Mouse (Mus musculus): ENCODE results near the gene Gm3646. TPM values are rescaled to one million over a fixed set of nuclear protein-coding genes. Genes with fewer than 3 reads are reported as not detected.

The Gm3646 gene
- polyA plus RNA-seq, 2 experiments, result not detected

DNA sequence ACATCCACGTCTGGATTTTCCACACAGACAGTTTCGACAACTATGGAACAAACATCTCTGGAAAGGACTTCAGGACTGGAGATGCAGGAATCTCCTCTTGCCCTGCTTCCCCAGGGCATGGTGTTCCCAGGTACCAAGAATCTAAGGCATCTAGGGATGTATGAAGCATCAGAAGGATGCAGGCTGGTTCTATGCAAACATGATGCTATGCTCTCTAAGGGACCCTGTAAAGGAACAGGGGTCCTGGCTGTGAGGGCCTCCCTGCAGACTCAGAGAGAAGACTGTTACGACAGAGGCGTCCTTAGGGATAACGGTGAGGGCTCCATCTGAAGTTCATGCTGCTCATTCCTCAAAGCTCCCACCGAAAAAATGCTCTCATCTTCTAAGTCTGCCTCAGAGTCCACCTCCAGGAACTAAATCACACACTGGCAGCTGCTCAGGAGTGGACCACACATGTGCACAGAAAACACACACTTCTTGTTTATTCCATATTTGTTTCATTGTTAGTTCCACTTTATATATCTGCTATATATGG lies 44.9 kb downstream of the Gm3646 start:
- WGBS, result 53% methylated on average over 6 of the region's 6 CpGs
- Histone ChIP-seq H3K4me2 (replicated peaks; ENCODE audit: low read depth, low read length, severe bottlenecking) (no peak overlapping the region), H3K4me3 (replicated peaks; ENCODE audit: low read length) (no peak overlapping the region), H3K27me3 (ENCODE audit: control insufficient read depth, insufficient read depth, low read length) (no peaks in the 10 kb centered on the region), H3K27ac (replicated peaks; ENCODE audit: low read depth, low read length) (no peak overlapping the region), H3K9ac (ENCODE audit: low read depth, low read length, severe bottlenecking) (no peak overlapping the region), H3K9me3 (ENCODE audit: control insufficient read depth, low read length) (no peaks in the 10 kb centered on the region), H3K4me1 (ENCODE audit: control insufficient read depth, insufficient read depth, low read length) (peaks cover 29% of the 10 kb centered on the region), H3K36me3 (ENCODE audit: control insufficient read depth, insufficient read depth, low read length) (no peaks in the 10 kb centered on the region)
- no peak for TF ChIP-seq POLR2A (IDR thresholded peaks at IDR 0.05; ENCODE audit: borderline replicate concordance, extremely low read depth, insufficient read depth, insufficient read length)
- no peak for ATAC-seq (ENCODE audit: low FRiP score, low read depth)
- DNase-seq (ENCODE audit: low spot score), result no peak

GRCm38 (mm10) chr1:39759231-39760175 lies 45.6 kb downstream of the Gm3646 start:
- H3K9me3 ChIP-seq (ENCODE audit: control insufficient read depth, low read length), result no peaks in the 10 kb centered on the region
- H3K4me3 ChIP-seq (replicated peaks; ENCODE audit: low read length), result no peak overlapping the region
- 40% methylated on average over 9 of the region's 9 CpGs for WGBS
- ATAC-seq (ENCODE audit: low FRiP score, low read depth) (no peak), DNase-seq (ENCODE audit: low spot score) (no peak)
- no peaks in the 10 kb centered on the region for H3K27me3 ChIP-seq (ENCODE audit: control insufficient read depth, insufficient read depth, low read length)
- peaks cover 29% of the 10 kb centered on the region for H3K4me1 ChIP-seq (ENCODE audit: control insufficient read depth, insufficient read depth, low read length)
- H3K27ac ChIP-seq (replicated peaks; ENCODE audit: low read depth, low read length), result no peak overlapping the region
- H3K36me3 ChIP-seq (ENCODE audit: control insufficient read depth, insufficient read depth, low read length), result no peaks in the 10 kb centered on the region
- TF ChIP-seq POLR2A (IDR thresholded peaks at IDR 0.05; ENCODE audit: borderline replicate concordance, extremely low read depth, insufficient read depth, insufficient read length), result no peak
- H3K4me2 ChIP-seq (replicated peaks; ENCODE audit: low read depth, low read length, severe bottlenecking), result no peak overlapping the region
- H3K9ac ChIP-seq (ENCODE audit: low read depth, low read length, severe bottlenecking), result no peak overlapping the region

GRCm38 (mm10) chr1:39758244-39758643 lies 46.9 kb downstream of the Gm3646 start:
- H3K27me3 ChIP-seq (ENCODE audit: control insufficient read depth, insufficient read depth, low read length), result no peaks in the 10 kb centered on the region
- H3K36me3 ChIP-seq (ENCODE audit: control insufficient read depth, insufficient read depth, low read length), result no peaks in the 10 kb centered on the region
- peaks cover 29% of the 10 kb centered on the region for H3K4me1 ChIP-seq (ENCODE audit: control insufficient read depth, insufficient read depth, low read length)
- DNase-seq (ENCODE audit: low spot score) (no peak), ATAC-seq (ENCODE audit: low FRiP score, low read depth) (no peak)
- 75% methylated on average over 9 of the region's 9 CpGs for WGBS
- no peak overlapping the region for H3K4me2 ChIP-seq (replicated peaks; ENCODE audit: low read depth, low read length, severe bottlenecking)
- H3K9me3 ChIP-seq (ENCODE audit: control insufficient read depth, low read length), result no peaks in the 10 kb centered on the region
- H3K27ac ChIP-seq (replicated peaks; ENCODE audit: low read depth, low read length), result no peak overlapping the region
- TF ChIP-seq POLR2A (IDR thresholded peaks at IDR 0.05; ENCODE audit: borderline replicate concordance, extremely low read depth, insufficient read depth, insufficient read length), result no peak
- H3K4me3 ChIP-seq (replicated peaks; ENCODE audit: low read length), result no peak overlapping the region
- no peak overlapping the region for H3K9ac ChIP-seq (ENCODE audit: low read depth, low read length, severe bottlenecking)

DNA sequence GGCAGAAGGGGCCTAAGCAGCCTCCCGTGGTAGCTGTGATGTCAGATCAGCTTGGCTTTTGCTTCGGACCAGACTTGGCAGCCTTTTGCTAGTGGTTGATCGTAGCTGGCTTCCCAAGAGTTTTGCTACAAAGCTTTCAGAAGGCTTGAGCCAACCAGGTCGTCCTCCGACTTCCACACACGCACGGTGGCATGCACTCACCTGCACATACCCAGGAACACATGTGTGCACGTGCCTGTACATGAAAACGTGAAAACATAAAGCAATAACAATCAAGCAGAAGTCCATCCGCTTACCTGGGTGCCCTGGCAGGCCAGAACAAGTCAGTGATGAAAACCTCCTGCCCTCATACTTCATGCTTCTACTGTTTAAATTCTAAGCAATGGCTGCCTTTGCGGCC lies 48.2 kb downstream of the Gm3646 start:
- WGBS, result 61% methylated on average over 11 of the region's 11 CpGs
- Histone ChIP-seq H3K9ac (ENCODE audit: low read depth, low read length, severe bottlenecking) (no peak overlapping the region), H3K27me3 (ENCODE audit: control insufficient read depth, insufficient read depth, low read length) (no peaks in the 10 kb centered on the region), H3K4me3 (replicated peaks; ENCODE audit: low read length) (no peak overlapping the region), H3K9me3 (ENCODE audit: control insufficient read depth, low read length) (no peaks in the 10 kb centered on the region), H3K36me3 (ENCODE audit: control insufficient read depth, insufficient read depth, low read length) (no peaks in the 10 kb centered on the region), H3K4me2 (replicated peaks; ENCODE audit: low read depth, low read length, severe bottlenecking) (no peak overlapping the region), H3K27ac (replicated peaks; ENCODE audit: low read depth, low read length) (no peak overlapping the region), H3K4me1 (ENCODE audit: control insufficient read depth, insufficient read depth, low read length) (peaks cover 21% of the 10 kb centered on the region)
- DNase-seq (ENCODE audit: low spot score) (no peak), ATAC-seq (ENCODE audit: low FRiP score, low read depth) (no peak)
- TF ChIP-seq POLR2A (IDR thresholded peaks at IDR 0.05; ENCODE audit: borderline replicate concordance, extremely low read depth, insufficient read depth, insufficient read length), result no peak

- DNase-seq (ENCODE audit: low spot score), result no peak
- H3K4me2 ChIP-seq (replicated peaks; ENCODE audit: low read depth, low read length, severe bottlenecking), result no peak overlapping the region
- 64% methylated on average over 13 of the region's 13 CpGs for WGBS
- no peaks in the 10 kb centered on the region for H3K27me3 ChIP-seq (ENCODE audit: control insufficient read depth, insufficient read depth, low read length)
- no peak for ATAC-seq (ENCODE audit: low FRiP score, low read depth)
- H3K36me3 ChIP-seq (ENCODE audit: control insufficient read depth, insufficient read depth, low read length), result no peaks in the 10 kb centered on the region
- no peaks in the 10 kb centered on the region for H3K9me3 ChIP-seq (ENCODE audit: control insufficient read depth, low read length)
- no peak overlapping the region for H3K9ac ChIP-seq (ENCODE audit: low read depth, low read length, severe bottlenecking)
- no peak for TF ChIP-seq POLR2A (IDR thresholded peaks at IDR 0.05; ENCODE audit: borderline replicate concordance, extremely low read depth, insufficient read depth, insufficient read length)
- H3K4me1 ChIP-seq (ENCODE audit: control insufficient read depth, insufficient read depth, low read length), result peaks cover 4% of the 10 kb centered on the region; the same call in 1 of the 2 replicates
- 0 out of 2 replicates have a peak overlapping the region, but pooled peaks have one; percentile 26 for H3K27ac ChIP-seq (replicated peaks; ENCODE audit: low read depth, low read length)
- H3K4me3 ChIP-seq (replicated peaks; ENCODE audit: low read length), result no peak overlapping the region
Observed at GRCm38 (mm10) chr1:39754224-39754957, 50.7 kb downstream of the Gm3646 start.

Other genes with a start within 250 kb of the Gm3646 start
- gene Rnf149, start 227.9 kb downstream of the Gm3646 start, polyA plus RNA-seq (2012; rRNA removed), result 27.6 and 29.3 TPM in 2 replicates
- gene Rnf149, start 227.9 kb downstream of the Gm3646 start, polyA plus RNA-seq (2014; fragmentation: Nextera tagmentation; extraction: Ambion mirVana), result 27.0 and 29.4 TPM in 2 replicates
- gene Creg2, start 153.9 kb downstream of the Gm3646 start, polyA plus RNA-seq (2012; rRNA removed), result 0.12 and 0.14 TPM in 2 replicates
- gene Creg2, start 153.9 kb downstream of the Gm3646 start, polyA plus RNA-seq (2014; fragmentation: Nextera tagmentation; extraction: Ambion mirVana), result 0.08 and 0.15 TPM in 2 replicates
- 1.00 and 1.2 TPM in 2 replicates for gene Rfx8, start 84.3 kb downstream of the Gm3646 start, polyA plus RNA-seq (2012; rRNA removed)
- 0.59 and 0.98 TPM in 2 replicates for gene Rfx8, start 84.3 kb downstream of the Gm3646 start, polyA plus RNA-seq (2014; fragmentation: Nextera tagmentation; extraction: Ambion mirVana)
- 221 and 237 TPM in 2 replicates for gene Map4k4, start 95.6 kb upstream of the Gm3646 start, polyA plus RNA-seq (2012; rRNA removed)
- gene Map4k4, start 95.6 kb upstream of the Gm3646 start, polyA plus RNA-seq (2014; fragmentation: Nextera tagmentation; extraction: Ambion mirVana), result 40.4 and 50.4 TPM in 2 replicates

Data from limb, embryonic 14.5 days (tissue).